Mouse (Mus musculus) heart, postnatal 0 days (tissue): ENCODE measurements at regions not wholly inside any gene's neighbourhood (a gene's known extent, or its start where the extent isn't known, plus 50 kb on each side); places are given as distances from the start of the nearest gene placed in this dataset.

Experiments
- ATAC-seq: fragments of 200-750 bp; cut with Nextera tagmentation; 2 replicates; pipeline ENCODE4 v1.8.0; 2017; ENCODE audit warnings: low read depth, moderate number of reproducible peaks, moderate library complexity; ENCODE audit not compliant: insufficient read depth
- DNase-seq: peaks from one replicate; pipeline ENCODE4 v3.0.0-alpha.2; 2016; ENCODE audit warnings: low spot score
- H3K27ac ChIP-seq: fragments of 300-500 bp; sonication (generic); 2 replicates; pipeline ENCODE4 v1.5.1; 2014; ENCODE audit warnings: low read depth, mild to moderate bottlenecking
- H3K27me3 ChIP-seq: fragments of 300-500 bp; sonication (generic); 2 replicates; pipeline ENCODE4 v1.6.1; 2014; ENCODE audit warnings: low read length, mixed read lengths; ENCODE audit not compliant: control insufficient read depth, insufficient read depth
- H3K36me3 ChIP-seq: fragments of 300-500 bp; sonication (generic); replicated peaks from 2 replicates; pipeline ENCODE4 v1.6.1; 2014; ENCODE audit warnings: low read length, mixed read lengths; ENCODE audit not compliant: control insufficient read depth, insufficient read depth
- H3K4me1 ChIP-seq: fragments of 300-500 bp; sonication (generic); 2 replicates; pipeline ENCODE4 v1.6.1; 2014; ENCODE audit warnings: antibody characterized with exemption; ENCODE audit not compliant: control insufficient read depth, insufficient read depth
- H3K4me2 ChIP-seq: fragments of 300-500 bp; sonication (generic); 2 replicates; pipeline ENCODE4 v1.6.1; 2014; ENCODE audit warnings: low read depth, mild to moderate bottlenecking, low read length, moderate library complexity
- H3K4me3 ChIP-seq: fragments of 300-500 bp; sonication (generic); 2 replicates; pipeline ENCODE4 v1.5.1; 2014; ENCODE audit warnings: low read depth, low read length
- H3K9ac ChIP-seq: fragments of 300-500 bp; sonication (generic); replicated peaks from 2 replicates; pipeline ENCODE4 v1.6.1; 2014; ENCODE audit warnings: low read depth, low read length, mixed read lengths
- H3K9me3 ChIP-seq: fragments of 300-500 bp; sonication (generic); replicated peaks from 2 replicates; pipeline ENCODE4 v1.6.1; 2016; ENCODE audit warnings: low read length; ENCODE audit not compliant: control insufficient read depth
- CTCF ChIP-seq: IDR thresholded peaks from 2 replicates; pipeline ENCODE4 v1.5.1; 2016; ENCODE audit warnings: antibody characterized with exemption, control low read depth, low read depth
- EP300 ChIP-seq: IDR thresholded peaks from 2 replicates; pipeline ENCODE4 v1.6.1; 2016; ENCODE audit warnings: antibody characterized with exemption, low read depth
- WGBS: fragments of 180-500 bp; shearing (Covaris S2); extraction: QIAGEN DNeasy Blood & Tissue Kit; methylation state at CpG from one replicate; pipeline ENCODE4 v1.1.7; 2014; 5-methylcytosine and 5-hydroxymethylcytosine counted together

DNA sequence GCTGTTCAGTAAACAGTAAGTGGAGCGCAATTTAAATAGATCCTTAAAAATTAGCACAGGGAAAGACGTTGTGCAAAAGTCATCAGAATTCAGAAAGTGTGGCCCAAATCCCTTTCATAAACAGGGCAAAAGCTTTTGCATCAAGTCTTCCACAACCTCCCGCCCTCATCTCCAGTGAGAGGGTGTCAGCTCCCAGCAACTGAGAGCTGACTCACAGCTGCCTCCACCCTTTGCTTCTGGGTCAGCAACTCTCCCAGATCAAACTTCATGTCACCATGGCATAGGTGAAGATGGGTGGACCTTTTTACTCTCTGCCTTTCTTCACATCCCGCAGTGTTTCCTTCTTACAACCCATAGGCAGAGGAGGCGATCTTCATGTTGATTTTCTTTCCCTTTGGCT, 768.0 kb downstream of the Gm826 start:
- ATAC-seq (no peak), DNase-seq (no peak)
- no peaks in the 10 kb centered on the region for H3K27me3 ChIP-seq
- no peak overlapping the region for H3K27ac ChIP-seq
- TF ChIP-seq CTCF (no peak), EP300 (no peak)
- H3K4me2 ChIP-seq: no peak overlapping the region
- H3K4me3 ChIP-seq: no peak overlapping the region
- H3K9me3 ChIP-seq: no peaks in the 10 kb centered on the region
- WGBS: 82% methylated on average over 5 of the region's 5 CpGs
- no peak overlapping the region for H3K9ac ChIP-seq
- no peaks in the 10 kb centered on the region for H3K4me1 ChIP-seq
- H3K36me3 ChIP-seq: no peaks in the 10 kb centered on the region

- Histone ChIP-seq H3K4me3 (no peak overlapping the region), H3K27ac (no peak overlapping the region), H3K4me2 (no peak overlapping the region), H3K4me1 (no peaks in the 10 kb centered on the region), H3K9ac (no peak overlapping the region), H3K36me3 (no peaks in the 10 kb centered on the region), H3K27me3 (no peaks in the 10 kb centered on the region), H3K9me3 (no peaks in the 10 kb centered on the region)
- no peak for ATAC-seq
- no peak for DNase-seq
- TF ChIP-seq CTCF (no peak), EP300 (no peak)
- 43% methylated on average over 5 of the region's 5 CpGs for WGBS
These were observed 767.5 kb downstream of the Gm826 start for GRCm38 (mm10) chr2:159566461-159566860.

- Histone ChIP-seq H3K27me3 (no peaks in the 10 kb centered on the region), H3K9me3 (no peaks in the 10 kb centered on the region), H3K4me3 (no peak overlapping the region), H3K9ac (no peak overlapping the region), H3K36me3 (no peaks in the 10 kb centered on the region), H3K27ac (no peak overlapping the region), H3K4me1 (no peaks in the 10 kb centered on the region), H3K4me2 (no peak overlapping the region)
- 61% methylated on average over 4 of the region's 4 CpGs for WGBS
- TF ChIP-seq CTCF (no peak), EP300 (no peak)
- DNase-seq: no peak
- no peak for ATAC-seq
These were observed 765.6 kb downstream of the Gm826 start for GRCm38 (mm10) chr2:159568391-159568790.

GRCm38 (mm10) chr2:159571862-159572261, 762.1 kb downstream of the Gm826 start:
- ATAC-seq (no peak), DNase-seq (no peak)
- Histone ChIP-seq H3K4me3 (no peak overlapping the region), H3K36me3 (no peaks in the 10 kb centered on the region), H3K27ac (no peak overlapping the region), H3K4me1 (no peaks in the 10 kb centered on the region), H3K27me3 (no peaks in the 10 kb centered on the region), H3K9me3 (no peaks in the 10 kb centered on the region), H3K4me2 (no peak overlapping the region), H3K9ac (no peak overlapping the region)
- 68% methylated on average over 2 of the region's 2 CpGs for WGBS
- TF ChIP-seq EP300 (no peak), CTCF (no peak)

DNA sequence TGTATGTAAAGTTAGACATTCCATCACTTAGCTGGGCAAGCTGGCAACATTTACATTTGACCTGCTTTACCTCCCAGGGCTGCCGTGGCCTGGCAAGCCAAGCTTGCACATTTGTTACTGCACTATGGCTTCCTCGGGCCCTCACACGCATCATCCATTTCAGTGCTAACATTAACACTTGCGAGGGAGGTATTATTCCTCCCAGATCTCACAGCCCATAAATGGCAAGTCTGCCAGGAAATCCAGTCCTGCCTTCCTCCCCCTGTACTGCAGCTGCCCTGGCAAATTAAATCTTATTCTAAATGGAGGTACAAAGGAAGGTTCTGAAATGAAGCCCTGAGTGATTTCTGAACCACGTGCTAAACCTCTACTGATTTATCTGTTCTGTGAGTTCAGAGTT, 758.7 kb downstream of the Gm826 start:
- Histone ChIP-seq H3K36me3 (no peaks in the 10 kb centered on the region), H3K9ac (no peak overlapping the region), H3K27ac (no peak overlapping the region), H3K4me2 (no peak overlapping the region), H3K4me3 (no peak overlapping the region), H3K27me3 (no peaks in the 10 kb centered on the region), H3K4me1 (no peaks in the 10 kb centered on the region), H3K9me3 (no peaks in the 10 kb centered on the region)
- TF ChIP-seq EP300 (no peak), CTCF (no peak)
- DNase-seq: no peak
- WGBS: 67% methylated on average over 5 of the region's 5 CpGs
- ATAC-seq: no peak

- DNase-seq (no peak), ATAC-seq (no peak)
- no peaks in the 10 kb centered on the region for H3K9me3 ChIP-seq
- no peak for TF ChIP-seq CTCF
- TF ChIP-seq EP300: no peak
- no peak overlapping the region for H3K9ac ChIP-seq
- no peak overlapping the region for H3K4me3 ChIP-seq
- no peaks in the 10 kb centered on the region for H3K36me3 ChIP-seq
- no peaks in the 10 kb centered on the region for H3K27me3 ChIP-seq
- no peaks in the 10 kb centered on the region for H3K4me1 ChIP-seq
- WGBS: 55% methylated on average over 8 of the region's 8 CpGs
- H3K27ac ChIP-seq: no peak overlapping the region
- no peak overlapping the region for H3K4me2 ChIP-seq
These were observed 750.9 kb downstream of the Gm826 start for GRCm38 (mm10) chr2:159583103-159583502.
